Mouse (Mus musculus): ENCODE results near the gene Olfr1133.
"Not testable (repeated sequence)": the region's sequence is repeated elsewhere in the genome, so short reads cannot be mapped to it uniquely, and the experiment has no call there.

Gene Olfr1133

DNA sequence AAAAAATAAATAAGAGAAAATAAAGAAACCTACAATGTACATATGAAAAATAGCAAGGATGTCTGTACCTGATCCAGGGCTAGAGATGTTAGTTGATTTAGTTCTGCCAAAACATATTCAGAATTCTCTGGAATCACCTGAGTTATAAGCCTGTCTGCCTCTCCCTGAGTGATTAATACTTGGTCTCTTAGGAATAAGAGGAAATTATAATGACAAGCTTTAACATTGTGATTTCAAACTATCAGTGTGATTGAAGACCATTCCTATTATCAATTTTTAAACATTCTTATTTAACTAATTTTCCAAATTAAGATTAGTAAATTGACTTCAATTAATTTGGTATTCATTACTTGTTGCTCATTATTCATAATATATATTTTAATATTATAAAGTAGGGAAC, at the start of gene Olfr1133:
Gene Olfr1133 (minus strand): TSS at position 101 of the 400 bp plus-strand sequence.
- no peak for DNase-seq (ENCODE audit: low read depth)

DNA sequence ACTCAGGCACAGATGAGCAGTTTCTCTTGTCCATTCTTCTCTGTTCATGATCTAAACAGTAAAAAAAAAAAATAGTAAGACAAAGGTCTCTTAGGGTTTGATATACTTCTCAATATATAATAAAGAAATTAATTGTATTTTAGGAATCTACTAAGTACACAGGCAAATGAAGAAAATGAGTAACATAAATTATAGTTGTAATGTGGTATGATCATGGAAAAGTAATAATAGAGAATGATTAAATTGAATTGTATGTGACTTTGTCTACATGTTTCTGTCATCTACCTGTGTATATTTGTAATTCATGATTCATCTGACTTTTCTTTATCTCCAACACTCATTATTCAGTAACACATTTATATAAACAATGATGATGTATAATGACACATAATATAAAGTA, 46.7 kb upstream of the Olfr1133 start, which contains the start of gene Olfr1136:
Gene Olfr1136 (minus strand): TSS at position 101 of the 400 bp plus-strand sequence.
- no peak for DNase-seq (ENCODE audit: low read depth)

DNA sequence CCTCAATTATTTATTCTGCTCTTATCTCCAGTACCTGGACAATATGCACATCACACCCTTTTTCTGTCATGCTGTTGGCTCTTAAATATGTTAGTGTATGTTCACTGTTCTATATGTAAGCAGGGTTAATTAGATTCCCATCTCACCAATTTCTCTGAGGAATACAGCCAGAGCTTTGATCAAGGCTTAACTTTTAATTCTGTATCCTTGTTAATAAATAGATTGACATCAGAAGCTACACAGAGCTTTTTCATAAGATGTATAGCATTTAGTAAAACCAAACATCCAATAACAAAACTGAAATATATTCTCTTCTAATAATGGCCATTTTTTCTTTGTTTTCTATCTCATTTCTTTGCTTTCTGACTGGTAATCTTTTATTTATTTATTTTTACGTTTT, 26.4 kb upstream of the Olfr1133 start, which contains the start of gene Olfr1135:
Gene Olfr1135 (minus strand): TSS at position 101 of the 400 bp plus-strand sequence.
- DNase-seq (ENCODE audit: low read depth) = no peak

DNA sequence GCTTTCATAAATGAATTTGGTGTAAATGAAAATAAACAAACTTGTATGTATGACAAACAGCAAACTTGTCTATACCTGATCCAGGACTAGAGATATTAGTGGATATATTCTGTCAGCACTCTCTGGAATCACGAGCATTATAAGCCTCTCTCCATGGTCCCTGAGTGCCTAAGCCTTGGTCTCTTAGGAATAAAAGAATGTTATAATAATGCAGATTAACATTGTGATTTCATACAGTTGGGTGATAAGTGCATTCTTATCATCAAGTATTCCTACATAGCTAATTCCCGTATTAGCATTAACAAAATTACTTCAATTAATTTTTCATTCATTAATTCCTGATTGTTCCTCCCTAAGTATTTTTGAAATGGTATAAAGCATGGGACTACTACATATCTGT, 11.2 kb upstream of the Olfr1133 start, which contains the start of gene Olfr1134:
Gene Olfr1134 (minus strand): TSS at position 101 of the 400 bp plus-strand sequence.
- DNase-seq (ENCODE audit: low read depth) = no peak

DNA sequence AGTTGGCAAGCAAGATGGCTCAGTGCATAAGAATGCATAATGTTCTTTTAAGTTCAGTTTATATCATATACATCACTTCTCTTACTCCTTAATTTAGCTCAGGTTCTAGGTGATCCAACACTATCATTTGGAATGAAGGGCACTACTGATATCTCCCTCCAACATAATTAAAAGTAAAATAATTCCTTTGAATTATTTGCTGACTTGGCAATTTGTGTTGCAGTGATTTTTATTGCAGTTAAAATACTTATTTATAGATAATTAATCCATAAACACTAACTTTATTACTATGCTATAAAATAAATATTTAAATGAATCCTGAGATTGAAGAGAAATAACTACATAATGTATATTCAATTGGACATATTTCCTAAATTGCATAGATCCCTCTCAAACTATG, 4.7 kb downstream of the Olfr1133 start:
- no peak for DNase-seq (ENCODE audit: low read depth)

DNA sequence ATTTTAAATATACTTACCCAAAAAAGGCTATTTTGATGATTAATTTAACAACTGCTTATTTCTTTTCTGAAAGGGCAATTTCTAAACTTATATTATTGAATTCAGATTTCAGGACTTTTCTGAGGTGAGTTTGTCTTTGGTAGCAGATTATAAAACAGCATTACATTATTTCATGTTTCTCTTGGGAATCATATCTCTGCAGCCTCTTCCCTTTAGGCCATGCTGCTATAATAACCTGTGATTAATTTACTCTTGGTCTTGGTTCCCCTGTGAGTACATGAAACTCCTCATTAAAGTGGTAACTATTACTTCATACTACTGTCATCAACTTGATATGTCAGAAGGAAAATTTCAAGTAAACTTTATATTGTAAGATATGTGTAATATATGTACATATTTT, 9.7 kb downstream of the Olfr1133 start, which contains the start of gene Olfr1132:
Gene Olfr1132 (minus strand): TSS at position 101 of the 400 bp plus-strand sequence.
- no peak for DNase-seq (ENCODE audit: low read depth)

DNA sequence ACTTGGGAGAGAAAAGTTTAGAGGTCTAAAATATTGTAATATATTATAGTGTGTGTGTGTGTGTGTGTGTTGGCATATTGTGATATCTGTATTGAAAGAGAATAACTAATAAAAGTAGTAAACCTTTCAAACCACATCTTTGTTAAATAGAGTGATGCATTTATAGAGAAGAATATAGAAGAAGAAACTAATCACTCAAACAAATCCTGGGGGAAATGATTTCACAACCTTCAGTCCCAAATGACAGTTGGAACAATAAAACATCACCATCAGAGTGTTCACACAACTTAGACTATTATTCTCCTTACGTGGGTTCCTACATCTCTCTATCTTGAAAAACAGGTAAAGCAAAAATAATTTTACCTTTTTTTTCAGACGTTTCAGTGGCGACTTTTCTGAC, 20.4 kb downstream of the Olfr1133 start, which contains the start of gene Olfr1131:
Gene Olfr1131 (plus strand): TSS at position 301 of the 400 bp plus-strand sequence.
- DNase-seq (ENCODE audit: low read depth) = no peak

DNA sequence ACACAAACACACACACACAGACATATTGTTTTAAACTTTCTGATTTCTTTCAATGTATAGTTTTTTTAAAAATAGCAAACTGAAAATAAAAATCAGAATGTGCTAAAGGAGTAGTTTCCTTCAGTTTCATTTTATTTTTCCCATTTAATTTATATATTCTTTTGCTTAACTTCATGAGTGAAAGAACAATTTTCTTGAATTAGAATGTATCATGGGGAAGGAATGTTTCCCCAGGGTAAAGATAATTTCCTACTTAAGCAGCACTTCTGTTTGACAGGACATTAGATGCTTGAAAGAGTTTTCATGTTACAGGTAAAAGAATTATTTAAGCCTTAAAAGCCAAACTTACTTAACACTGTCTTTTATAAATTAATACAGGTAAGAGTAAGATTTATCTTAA, 41.3 kb downstream of the Olfr1133 start, which contains the start of gene Olfr1130:
Gene Olfr1130 (plus strand): TSS at position 301 of the 400 bp plus-strand sequence.
- not testable (repeated sequence) for DNase-seq (ENCODE audit: low read depth)

Measured in fibroblast of lung, adult 2 months (primary cell).